Mouse (Mus musculus) heart, postnatal 0 days (tissue): Measurements from ENCODE around the gene Oat.

Experiments used
- CTCF ChIP-seq: IDR thresholded peaks from 2 replicates; pipeline ENCODE4 v1.5.1; 2016; ENCODE audit warnings: antibody characterized with exemption, control low read depth, low read depth
- EP300 ChIP-seq: IDR thresholded peaks from 2 replicates; pipeline ENCODE4 v1.6.1; 2016; ENCODE audit warnings: antibody characterized with exemption, low read depth

GRCm38 (mm10) chr7:132605689-132606088, 29.5 kb upstream of the Oat start:
- TF ChIP-seq CTCF (no peak), EP300 (no peak)
